Mouse (Mus musculus) heart, embryonic 10.5 days (tissue): ENCODE data around the gene Xkrx. TPM values are rescaled to one million over a fixed set of nuclear protein-coding genes. Genes with fewer than 3 reads are reported as not detected.
"Not testable (repeated sequence)": the region's sequence is repeated elsewhere in the genome, so short reads cannot be mapped to it uniquely, and the experiment has no call there.

Source experiments
- DNase-seq: peaks from one replicate; pipeline ENCODE4 v3.0.0-alpha.2; 2017; ENCODE audit warnings: low spot score
- H3K27ac ChIP-seq: fragments of 300-500 bp; sonication (generic); 2 replicates; pipeline ENCODE4 v1.5.1; 2016; ENCODE audit warnings: mild to moderate bottlenecking
- H3K27me3 ChIP-seq: fragments of 300-500 bp; sonication (generic); 2 replicates; pipeline ENCODE4 v1.6.1; 2016; ENCODE audit warnings: mild to moderate bottlenecking; ENCODE audit not compliant: poor library complexity, insufficient read depth, severe bottlenecking
- H3K36me3 ChIP-seq: fragments of 300-500 bp; sonication (generic); 2 replicates; pipeline ENCODE4 v1.6.1; 2016; ENCODE audit warnings: mild to moderate bottlenecking, moderate library complexity
- H3K4me1 ChIP-seq: fragments of 300-500 bp; sonication (generic); 2 replicates; pipeline ENCODE4 v1.6.1; 2016; ENCODE audit warnings: mild to moderate bottlenecking
- H3K4me3 ChIP-seq: fragments of 300-500 bp; sonication (generic); 2 replicates; pipeline ENCODE4 v1.5.1; 2016; ENCODE audit warnings: mild to moderate bottlenecking, moderate library complexity
- H3K9me3 ChIP-seq: fragments of 300-500 bp; sonication (generic); 2 replicates; pipeline ENCODE4 v1.6.1; 2016; ENCODE audit warnings: mild to moderate bottlenecking, moderate library complexity
- WGBS: fragments of 180-500 bp; shearing (Covaris S2); methylation state at CpG from one replicate; pipeline ENCODE4 v1.1.7; 2016; 5-methylcytosine and 5-hydroxymethylcytosine counted together
- polyA plus RNA-seq: library from polyadenylated mRNA; unstranded; fragments of >200 nt; fragmentation: Nextera tagmentation; extraction: Ambion mirVana; gene quantifications from 2 replicates; pipeline ENCODE4 v1.2.1, GENCODE M21; 2016

The Xkrx gene
- 0.10 and 0.14 TPM in 2 replicates for polyA plus RNA-seq

GRCm38 (mm10) chrX:134162043-134162720, at the start of gene Xkrx:
Gene Xkrx, minus strand, starts transcription at chrX:134162076.
- Histone ChIP-seq H3K36me3 (no peaks in the 10 kb centered on the region), H3K27ac (no peak within 1 kb of the TSS), H3K9me3 (no peaks in the 10 kb centered on the region), H3K4me1 (no peaks in the 10 kb centered on the region), H3K4me3 (peak within 1 kb of the TSS; percentile 41), H3K27me3 (peaks cover 19% of the 10 kb centered on the region; the same call in 1 of the 2 replicates)
- DNase-seq = no peak
- 32% methylated on average over 16 of the region's 16 CpGs for WGBS

GRCm38 (mm10) chrX:134211151-134211642, 49.3 kb upstream of the Xkrx start:
- Histone ChIP-seq H3K27me3 (no peaks in the 10 kb centered on the region), H3K27ac (no peak overlapping the region), H3K36me3 (no peaks in the 10 kb centered on the region), H3K4me1 (no peaks in the 10 kb centered on the region), H3K4me3 (no peak overlapping the region), H3K9me3 (no peaks in the 10 kb centered on the region)
- WGBS = 88% methylated on average over 7 of the region's 7 CpGs
- no peak for DNase-seq

GRCm38 (mm10) chrX:134208491-134208890, 46.6 kb upstream of the Xkrx start:
- Histone ChIP-seq H3K36me3 (no peaks in the 10 kb centered on the region), H3K27me3 (no peaks in the 10 kb centered on the region), H3K4me1 (no peaks in the 10 kb centered on the region), H3K27ac (no peak overlapping the region), H3K9me3 (no peaks in the 10 kb centered on the region), H3K4me3 (no peak overlapping the region)
- no peak for DNase-seq
- WGBS = 65% methylated on average over 2 of the region's 2 CpGs

GRCm38 (mm10) chrX:134187201-134187600, 25.3 kb upstream of the Xkrx start, which contains the start of gene Arl13a:
Gene Arl13a, plus strand, starts transcription at chrX:134187501.
- WGBS = 91% methylated on average over 9 of the region's 9 CpGs
- not testable (repeated sequence) for H3K9me3 ChIP-seq, H3K4me1 ChIP-seq

GRCm38 (mm10) chrX:134174699-134175098, 12.8 kb upstream of the Xkrx start:
- H3K9me3 ChIP-seq = no peaks in the 10 kb centered on the region
- no peak for DNase-seq
- H3K27ac ChIP-seq = no peak overlapping the region
- 88% methylated on average over 1 of the region's 1 CpGs for WGBS
- H3K36me3 ChIP-seq = no peaks in the 10 kb centered on the region
- no peaks in the 10 kb centered on the region for H3K27me3 ChIP-seq
- no peaks in the 10 kb centered on the region for H3K4me1 ChIP-seq
- H3K4me3 ChIP-seq = no peak overlapping the region

More at GRCm38 (mm10) chrX:134187201-134187600, 25.3 kb upstream of the Xkrx start, which contains the start of gene Arl13a:
- not testable (repeated sequence) for H3K27ac ChIP-seq, H3K27me3 ChIP-seq, H3K4me3 ChIP-seq, DNase-seq, H3K36me3 ChIP-seq

GRCm38 (mm10) chrX:134170584-134170983, 8.7 kb upstream of the Xkrx start:
- Histone ChIP-seq H3K27me3 (no peaks in the 10 kb centered on the region), H3K36me3 (no peaks in the 10 kb centered on the region), H3K4me3 (no peak overlapping the region), H3K4me1 (no peaks in the 10 kb centered on the region), H3K9me3 (no peaks in the 10 kb centered on the region), H3K27ac (no peak overlapping the region)
- 97% methylated on average over 1 of the region's 1 CpGs for WGBS
- no peak for DNase-seq

GRCm38 (mm10) chrX:134163484-134163883, 1.6 kb upstream of the Xkrx start:
- Histone ChIP-seq H3K4me3 (no peak overlapping the region), H3K4me1 (no peaks in the 10 kb centered on the region), H3K27me3 (peaks cover 19% of the 10 kb centered on the region; the same call in 1 of the 2 replicates), H3K9me3 (no peaks in the 10 kb centered on the region), H3K36me3 (no peaks in the 10 kb centered on the region), H3K27ac (no peak overlapping the region)
- DNase-seq = no peak
- WGBS = 52% methylated on average over 4 of the region's 4 CpGs

- DNase-seq = no peak
- H3K4me3 ChIP-seq = peak overlapping the region; percentile 41
- no peak overlapping the region for H3K27ac ChIP-seq
- H3K36me3 ChIP-seq = no peaks in the 10 kb centered on the region
- peaks cover 19% of the 10 kb centered on the region; the same call in 1 of the 2 replicates for H3K27me3 ChIP-seq
- H3K9me3 ChIP-seq = no peaks in the 10 kb centered on the region
- 28% methylated on average over 11 of the region's 11 CpGs for WGBS
- H3K4me1 ChIP-seq = no peaks in the 10 kb centered on the region
Measured at GRCm38 (mm10) chrX:134162826-134163225, 950 bp upstream of the Xkrx start.

GRCm38 (mm10) chrX:134160442-134160841, 1.4 kb downstream of the Xkrx start:
- no peak for DNase-seq
- no peak overlapping the region for H3K27ac ChIP-seq

GRCm38 (mm10) chrX:134158151-134158550, 3.7 kb downstream of the Xkrx start:
- 34% methylated on average over 7 of the region's 7 CpGs for WGBS
- DNase-seq = no peak

More at GRCm38 (mm10) chrX:134160442-134160841, 1.4 kb downstream of the Xkrx start:
- H3K9me3 ChIP-seq = no peaks in the 10 kb centered on the region
- H3K4me3 ChIP-seq = no peak overlapping the region
- 77% methylated on average over 2 of the region's 2 CpGs for WGBS
- H3K27me3 ChIP-seq = peaks cover 19% of the 10 kb centered on the region; the same call in 1 of the 2 replicates
- no peaks in the 10 kb centered on the region for H3K4me1 ChIP-seq
- H3K36me3 ChIP-seq = no peaks in the 10 kb centered on the region

GRCm38 (mm10) chrX:134141986-134142385, 19.9 kb downstream of the Xkrx start:
- 65% methylated on average over 4 of the region's 4 CpGs for WGBS
- no peak for DNase-seq
- Histone ChIP-seq H3K4me1 (no peaks in the 10 kb centered on the region), H3K9me3 (no peaks in the 10 kb centered on the region), H3K36me3 (no peaks in the 10 kb centered on the region), H3K27me3 (no peaks in the 10 kb centered on the region), H3K4me3 (no peak overlapping the region), H3K27ac (no peak overlapping the region)

More at GRCm38 (mm10) chrX:134158151-134158550, 3.7 kb downstream of the Xkrx start:
- no peak overlapping the region for H3K27ac ChIP-seq
- no peaks in the 10 kb centered on the region for H3K36me3 ChIP-seq
- no peaks in the 10 kb centered on the region for H3K4me1 ChIP-seq
- H3K9me3 ChIP-seq = no peaks in the 10 kb centered on the region
- peaks cover 16% of the 10 kb centered on the region; the same call in 1 of the 2 replicates for H3K27me3 ChIP-seq
- H3K4me3 ChIP-seq = no peak overlapping the region

GRCm38 (mm10) chrX:134141551-134141950, 20.3 kb downstream of the Xkrx start:
- H3K27me3 ChIP-seq = no peaks in the 10 kb centered on the region
- 77% methylated on average over 1 of the region's 1 CpGs for WGBS
- H3K9me3 ChIP-seq = no peaks in the 10 kb centered on the region
- H3K36me3 ChIP-seq = no peaks in the 10 kb centered on the region
- H3K4me3 ChIP-seq = no peak overlapping the region
- no peaks in the 10 kb centered on the region for H3K4me1 ChIP-seq
- no peak overlapping the region for H3K27ac ChIP-seq
- no peak for DNase-seq

GRCm38 (mm10) chrX:134140024-134140423, 21.9 kb downstream of the Xkrx start:
- H3K27me3 ChIP-seq = no peaks in the 10 kb centered on the region
- no peaks in the 10 kb centered on the region for H3K9me3 ChIP-seq
- 78% methylated on average over 6 of the region's 6 CpGs for WGBS
- H3K36me3 ChIP-seq = no peaks in the 10 kb centered on the region
- no peaks in the 10 kb centered on the region for H3K4me1 ChIP-seq
- no peak overlapping the region for H3K27ac ChIP-seq
- no peak for DNase-seq
- no peak overlapping the region for H3K4me3 ChIP-seq
